Mouse (Mus musculus): ENCODE data around the gene 1700020L24Rik. TPM values are rescaled to one million over a fixed set of nuclear protein-coding genes. Genes with fewer than 3 reads are reported as not detected.
A peak's percentile ranks its signal among the peaks of the same experiment; 100 is the strongest.

The 1700020L24Rik gene
- total RNA-seq, 2 experiments from 2014 or later, result not detected

- DNase-seq, result no peak
- no peak overlapping the region for H3K4me3 ChIP-seq
- intact Hi-C loops (cut with DNase I), result no loop called here
- TF ChIP-seq CTCF (IDR thresholded peaks at IDR 0.05), result no peak
- no peak overlapping the region for H3K27ac ChIP-seq
These were observed 18.9 kb upstream of the 1700020L24Rik start for GRCm38 (mm10) chr11:83418566-83418965.

DNA sequence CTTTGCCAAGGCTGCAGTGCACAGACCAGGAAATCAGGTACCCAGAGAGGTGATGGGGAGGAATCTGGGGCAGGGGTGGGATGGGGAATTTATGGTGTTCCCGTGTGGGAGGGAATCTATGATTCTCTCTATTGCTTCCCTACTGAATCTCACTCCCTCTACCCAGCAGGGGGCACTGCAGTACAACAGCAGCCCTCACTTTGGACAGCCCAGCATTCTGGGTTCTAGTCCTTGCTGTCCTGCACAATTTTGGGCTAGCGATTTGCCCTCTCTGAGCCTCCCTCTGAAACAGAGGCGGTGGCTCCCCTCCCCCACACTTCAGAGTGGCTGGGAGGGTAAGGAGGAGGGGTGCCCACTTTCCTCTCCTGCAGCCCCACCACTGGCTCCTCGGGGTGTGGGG lies 17.1 kb upstream of the 1700020L24Rik start:
- intact Hi-C loops (cut with DNase I), result loop anchor here (10.0 kb wide), 2 partner anchors 314 to 366 kb away; no protein-coding TSS in a partner anchor
- peak; percentile 11; the same call in 1 of the 2 replicates for TF ChIP-seq CTCF (IDR thresholded peaks at IDR 0.05)

GRCm38 (mm10) chr11:83421305-83421704 lies 16.2 kb upstream of the 1700020L24Rik start:
- TF ChIP-seq CTCF (IDR thresholded peaks at IDR 0.05), result no peak
- intact Hi-C loops (cut with DNase I), result loop anchor here (10.0 kb wide), 2 partner anchors 313 to 367 kb away; no protein-coding TSS in a partner anchor
- peak; percentile 73 for DNase-seq

More for the DNA sequence above, 17.1 kb upstream of the 1700020L24Rik start:
- Histone ChIP-seq H3K27ac (no peak overlapping the region), H3K4me3 (no peak overlapping the region)
- DNase-seq, result no peak

GRCm38 (mm10) chr11:83424681-83425080 lies 12.8 kb upstream of the 1700020L24Rik start:
- H3K4me3 ChIP-seq, result no peak overlapping the region
- TF ChIP-seq CTCF (IDR thresholded peaks at IDR 0.05), result peak; percentile 96
- DNase-seq, result peak; percentile 67
- intact Hi-C loops (cut with DNase I), result loop anchor here (1.0 to 10.0 kb wide), 3 partner anchors 67 to 370 kb away; no protein-coding TSS in a partner anchor
- H3K27ac ChIP-seq, result no peak overlapping the region

More at GRCm38 (mm10) chr11:83421305-83421704, 16.2 kb upstream of the 1700020L24Rik start:
- no peak overlapping the region for H3K27ac ChIP-seq
- H3K4me3 ChIP-seq, result no peak overlapping the region

GRCm38 (mm10) chr11:83426964-83427363 lies 10.5 kb upstream of the 1700020L24Rik start:
- no peak for TF ChIP-seq CTCF (IDR thresholded peaks at IDR 0.05)
- Histone ChIP-seq H3K4me3 (no peak overlapping the region), H3K27ac (no peak overlapping the region)
- intact Hi-C loops (cut with DNase I), result loop anchor here (10.0 kb wide), 2 partner anchors 308 to 372 kb away; no protein-coding TSS in a partner anchor
- DNase-seq, result no peak

DNA sequence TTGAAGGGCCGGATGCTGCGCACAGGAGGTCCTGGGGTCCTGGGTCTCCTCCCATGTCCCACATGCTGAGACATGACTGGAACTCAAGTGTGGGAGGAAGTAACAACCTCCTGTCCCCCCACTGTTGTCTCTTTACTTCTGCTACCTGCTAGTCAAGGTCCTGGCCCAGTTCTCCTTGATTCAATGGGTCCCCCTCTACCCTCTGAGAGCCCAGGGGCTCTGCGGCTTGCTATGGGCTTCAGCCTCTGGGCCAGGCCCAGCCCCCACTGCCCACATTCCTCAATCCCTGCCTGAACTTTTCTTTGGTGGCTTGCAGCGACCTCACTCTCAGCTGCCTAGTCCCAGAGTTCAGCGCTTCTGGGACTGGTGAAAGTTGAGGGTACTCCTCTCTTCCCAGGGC lies 8.1 kb upstream of the 1700020L24Rik start, which contains the start of gene Gas2l2:
Gas2l2 (minus strand) TSS at position 101 of the 400 bp plus-strand sequence.
- Histone ChIP-seq H3K4me3 (no peak within 1 kb of the TSS), H3K27ac (no peak within 1 kb of the TSS)
- TF ChIP-seq CTCF (IDR thresholded peaks at IDR 0.05), result no peak
- no peak for DNase-seq
- intact Hi-C loops (cut with DNase I), result loop anchor here (10.0 kb wide), 2 partner anchors 305 to 375 kb away; no protein-coding TSS in a partner anchor

GRCm38 (mm10) chr11:83432533-83432932 lies 4.9 kb upstream of the 1700020L24Rik start:
- H3K27ac ChIP-seq, result no peak overlapping the region
- TF ChIP-seq CTCF (IDR thresholded peaks at IDR 0.05), result no peak
- no peak for DNase-seq

GRCm38 (mm10) chr11:83439426-83440060 lies 2.1 kb downstream of the 1700020L24Rik start:
- no peak for DNase-seq
- TF ChIP-seq CTCF (IDR thresholded peaks at IDR 0.05), result no peak
- Histone ChIP-seq H3K27ac (no peak overlapping the region), H3K4me3 (peak overlapping the region; percentile 86)
- intact Hi-C loops (cut with DNase I), result loop anchor here (1.0 kb wide), 1 partner anchor 33 kb away; no protein-coding TSS in a partner anchor

More at GRCm38 (mm10) chr11:83432533-83432932, 4.9 kb upstream of the 1700020L24Rik start:
- intact Hi-C loops (cut with DNase I), result no loop called here
- no peak overlapping the region for H3K4me3 ChIP-seq

DNA sequence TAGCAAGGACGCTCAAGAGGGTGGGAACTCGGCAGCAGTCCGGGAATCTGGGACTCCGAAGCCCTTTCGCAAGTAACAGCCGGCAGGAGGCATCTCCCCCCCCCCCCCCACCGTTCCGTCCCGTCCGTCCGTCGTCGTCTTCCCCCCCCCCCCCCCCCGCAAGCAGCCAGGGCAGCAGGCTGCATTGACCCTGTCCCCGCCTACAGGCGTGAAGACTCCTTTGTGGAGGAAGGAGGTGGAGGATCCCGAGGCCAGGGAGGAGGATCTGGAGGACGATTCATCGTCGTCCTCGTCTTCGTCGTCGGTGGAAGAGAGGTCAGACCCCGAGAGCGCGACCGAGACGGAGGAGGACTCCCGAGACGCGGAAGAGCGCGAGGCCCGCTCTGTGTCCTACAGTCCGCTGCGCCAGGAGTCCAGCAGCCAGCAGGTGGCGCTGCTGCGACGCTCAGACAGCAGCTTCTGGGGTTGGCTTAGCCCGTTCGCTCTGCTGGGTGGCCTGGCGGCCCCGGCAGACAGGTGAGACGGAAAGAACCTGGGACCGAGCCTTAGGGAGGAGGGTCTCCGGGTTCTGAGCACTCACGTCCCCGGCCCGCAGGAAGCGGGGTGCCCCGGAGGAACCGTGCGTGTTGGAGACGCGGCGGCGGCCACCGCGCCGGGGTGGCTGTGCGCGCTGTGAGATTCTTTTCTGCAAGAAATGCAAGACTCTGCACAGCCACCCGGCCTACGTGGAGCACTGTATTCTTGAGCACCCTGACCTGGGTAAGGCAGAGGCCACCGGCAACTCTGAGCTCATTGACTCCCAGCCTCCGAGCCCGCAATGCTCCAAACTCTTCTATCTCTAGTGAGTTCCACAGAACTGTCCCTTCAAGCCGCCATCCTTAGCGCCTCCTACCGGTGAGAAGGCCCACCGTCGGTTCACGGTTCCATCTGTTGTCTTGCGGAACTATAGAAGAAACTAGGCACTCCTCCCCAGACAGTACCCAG lies 2.9 kb downstream of the 1700020L24Rik start:
- intact Hi-C loops (cut with DNase I), result loop anchor here (1.0 kb wide), 1 partner anchor 32 kb away; no protein-coding TSS in a partner anchor
- peak; percentile 90 for DNase-seq
- H3K27ac ChIP-seq, result peak overlapping the region; percentile 66
- peak overlapping the region; percentile 86 for H3K4me3 ChIP-seq
- TF ChIP-seq CTCF (IDR thresholded peaks at IDR 0.05), result peak; percentile 97

- peak overlapping the region; percentile 86 for H3K4me3 ChIP-seq
- TF ChIP-seq CTCF (IDR thresholded peaks at IDR 0.05), result no peak
- intact Hi-C loops (cut with DNase I), result no loop called here
- peak overlapping the region; percentile 66 for H3K27ac ChIP-seq
- DNase-seq, result peak; percentile 68
These were observed 3.8 kb downstream of the 1700020L24Rik start for GRCm38 (mm10) chr11:83441235-83441634.

- peak overlapping the region; percentile 54 for H3K4me3 ChIP-seq
- TF ChIP-seq CTCF (IDR thresholded peaks at IDR 0.05), result peak; percentile 83
- intact Hi-C loops (cut with DNase I), result no loop called here
- DNase-seq, result peak; percentile 69
- H3K27ac ChIP-seq, result no peak overlapping the region
These were observed 5.3 kb downstream of the 1700020L24Rik start for GRCm38 (mm10) chr11:83442596-83443267.

DNA sequence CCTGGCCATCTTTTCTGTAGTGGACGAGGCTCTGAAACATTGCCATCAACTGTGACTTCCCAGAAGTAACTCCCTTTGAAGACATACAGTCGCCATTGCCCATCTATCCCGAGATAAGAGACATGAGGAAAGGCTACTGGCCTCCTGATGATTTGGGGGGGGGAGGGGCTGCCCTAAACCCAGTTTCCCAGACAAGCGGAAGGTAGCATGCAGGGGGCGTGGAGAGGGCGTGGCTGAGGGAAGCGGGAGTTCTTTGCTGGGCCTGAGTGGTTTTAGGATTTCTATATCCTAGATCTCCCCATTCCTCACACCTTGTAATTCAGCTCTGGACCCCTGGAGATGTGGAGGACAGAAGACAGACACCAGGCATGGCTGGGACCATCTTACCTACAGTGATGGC lies 6.3 kb downstream of the 1700020L24Rik start:
- intact Hi-C loops (cut with DNase I), result loop anchor here (1.0 kb wide), 1 partner anchor 27 kb away; no protein-coding TSS in a partner anchor

More for the DNA sequence above, 6.3 kb downstream of the 1700020L24Rik start:
- no peak for DNase-seq
- H3K27ac ChIP-seq, result no peak overlapping the region
- no peak for TF ChIP-seq CTCF (IDR thresholded peaks at IDR 0.05)
- H3K4me3 ChIP-seq, result no peak overlapping the region
